Mouse (Mus musculus) hindbrain, postnatal 0 days (tissue): ENCODE measurements around the gene Spryd4. TPM values are rescaled to one million over a fixed set of nuclear protein-coding genes. Genes with fewer than 3 reads are reported as not detected.
"Not testable (repeated sequence)": the region's sequence is repeated elsewhere in the genome, so short reads cannot be mapped to it uniquely, and the experiment has no call there.

Source experiments
- ATAC-seq: fragments of 200-750 bp; cut with Nextera tagmentation; 2 replicates; pipeline ENCODE4 v1.8.0; 2017; ENCODE audit warnings: mild to moderate bottlenecking, moderate TSS enrichment, moderate library complexity
- DNase-seq: peaks from one replicate; pipeline ENCODE4 v3.0.0-alpha.2; 2015; ENCODE audit warnings: low spot score
- H3K27ac ChIP-seq: fragments of 300-500 bp; sonication (generic); 2 replicates; pipeline ENCODE4 v1.5.1; 2014; ENCODE audit warnings: mild to moderate bottlenecking
- H3K27me3 ChIP-seq: fragments of 300-500 bp; sonication (generic); 2 replicates; pipeline ENCODE4 v1.6.1; 2014; ENCODE audit warnings: low read length, mixed read lengths; ENCODE audit not compliant: insufficient read depth
- H3K36me3 ChIP-seq: fragments of 300-500 bp; sonication (generic); 2 replicates; pipeline ENCODE4 v1.6.1; 2014; ENCODE audit warnings: low read length, mixed read lengths; ENCODE audit not compliant: insufficient read depth
- H3K4me1 ChIP-seq: fragments of 300-500 bp; sonication (generic); 2 replicates; pipeline ENCODE4 v1.6.1; 2014; ENCODE audit warnings: antibody characterized with exemption, low read length, mixed read lengths; ENCODE audit not compliant: insufficient read depth
- H3K4me2 ChIP-seq: fragments of 300-500 bp; sonication (generic); 2 replicates; pipeline ENCODE4 v1.6.1; 2014; ENCODE audit warnings: low read depth, mild to moderate bottlenecking, low read length, moderate library complexity, mixed read lengths
- H3K4me3 ChIP-seq: fragments of 300-500 bp; sonication (generic); 2 replicates; pipeline ENCODE4 v1.5.1; 2014; ENCODE audit warnings: low read length
- H3K9ac ChIP-seq: fragments of 300-500 bp; sonication (generic); replicated peaks from 2 replicates; pipeline ENCODE4 v1.6.1; 2014; ENCODE audit warnings: mild to moderate bottlenecking, low read length, moderate library complexity, mixed read lengths
- H3K9me3 ChIP-seq: fragments of 300-500 bp; sonication (generic); 2 replicates; pipeline ENCODE4 v1.6.1; 2016; ENCODE audit warnings: low read length, mixed read lengths
- CTCF ChIP-seq: IDR thresholded peaks from 2 replicates; pipeline ENCODE4 v1.5.1; 2016; ENCODE audit warnings: antibody characterized with exemption, control low read depth, low read depth
- WGBS: fragments of 180-500 bp; shearing (Covaris S2); extraction: QIAGEN DNeasy Blood & Tissue Kit; methylation state at CpG from one replicate; pipeline ENCODE4 v1.1.7; 2014; 5-methylcytosine and 5-hydroxymethylcytosine counted together
- polyA plus RNA-seq: library from polyadenylated mRNA; unstranded; fragments of >200 nt; fragmentation: Nextera tagmentation; extraction: Ambion mirVana; gene quantifications from 2 replicates; pipeline ENCODE4 v1.2.1, GENCODE M21; 2015
- total RNA-seq: library from RNA; depleted of rRNA; stranded (reverse); fragments of >200 nt; gene quantifications from 2 replicates; pipeline ENCODE4 v1.2.3, GENCODE M21; 2014

Gene Spryd4
- total and polyA plus RNA-seq, 2 experiments from 2014 or later, result 24.5 to 25.8 TPM

DNA sequence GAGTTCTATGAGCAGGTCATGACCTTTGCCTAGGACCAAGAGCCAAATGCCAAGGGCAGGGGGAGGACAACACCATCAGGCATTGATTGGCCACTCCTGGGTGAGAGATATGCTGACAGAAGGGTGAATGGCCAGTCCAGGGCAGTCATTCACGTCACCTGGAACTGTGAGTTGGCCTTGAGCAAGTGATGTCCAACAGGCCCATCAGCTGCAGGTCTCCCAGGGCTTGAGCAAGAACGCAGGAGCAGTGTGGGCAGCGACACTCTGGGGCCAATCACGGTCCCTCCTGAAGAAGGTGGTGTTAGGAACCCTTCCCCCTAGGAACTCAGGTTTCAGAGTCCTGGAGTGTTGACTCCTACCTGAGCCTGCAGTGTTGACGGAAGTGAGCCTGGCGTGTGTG lies 9.8 kb downstream of the Spryd4 start:
- no peak overlapping the region for H3K27ac ChIP-seq
- ATAC-seq (no peak), DNase-seq (no peak)
- H3K36me3 ChIP-seq, result no peaks in the 10 kb centered on the region
- TF ChIP-seq CTCF, result no peak
- H3K9ac ChIP-seq, result no peak overlapping the region
- 81% methylated on average over 6 of the region's 6 CpGs for WGBS
- H3K4me2 ChIP-seq, result no peak overlapping the region
- H3K9me3 ChIP-seq, result no peaks in the 10 kb centered on the region
- H3K4me3 ChIP-seq, result no peak overlapping the region
- no peaks in the 10 kb centered on the region for H3K4me1 ChIP-seq
- H3K27me3 ChIP-seq, result no peaks in the 10 kb centered on the region

DNA sequence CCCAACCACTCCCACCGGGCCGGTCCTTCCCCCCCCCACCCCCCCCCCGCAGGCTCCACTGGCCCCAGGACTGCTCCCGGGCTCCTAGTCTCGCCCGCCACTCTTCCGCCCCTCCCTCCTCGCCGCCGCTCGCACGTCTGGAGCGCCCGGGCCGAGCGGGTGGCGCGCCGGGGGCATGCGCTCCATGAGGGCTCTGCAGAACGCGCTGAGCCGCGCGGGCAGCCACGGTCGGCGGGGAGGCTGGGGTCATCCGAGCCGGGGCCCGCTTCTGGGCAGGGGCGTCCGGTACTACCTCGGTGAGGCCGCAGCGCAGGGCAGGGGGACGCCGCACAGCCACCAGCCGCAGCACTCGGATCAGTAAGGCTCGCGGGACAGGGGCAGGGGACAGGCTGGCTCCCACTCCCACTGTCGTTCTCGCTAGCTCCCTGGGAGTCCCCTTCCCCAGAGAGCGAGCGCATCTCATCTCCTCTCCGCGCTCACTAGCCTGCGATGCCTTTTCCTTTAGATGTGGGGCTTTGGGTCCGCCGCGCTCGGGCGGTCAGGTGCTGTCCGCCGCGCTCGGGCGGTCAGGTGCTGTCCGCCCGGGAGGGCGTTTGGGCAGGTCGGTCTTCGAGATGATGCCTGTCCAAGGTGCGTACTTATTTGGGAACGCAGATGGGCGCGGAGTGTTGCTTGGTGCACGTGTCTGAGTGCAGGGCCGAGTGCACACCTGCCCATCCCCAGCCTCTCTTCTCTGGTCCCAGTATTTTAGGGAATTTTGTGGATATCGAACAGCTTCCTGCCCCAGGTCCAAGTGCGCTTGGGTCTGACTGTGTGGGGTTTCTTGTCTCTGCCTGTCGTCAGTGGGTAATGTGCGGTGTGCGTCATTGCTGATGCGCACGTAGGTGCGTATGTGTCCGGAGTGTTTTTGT lies 16.8 kb downstream of the Spryd4 start:
- ATAC-seq, result peak; percentile 88
- H3K27ac ChIP-seq, result no peak overlapping the region

DNA sequence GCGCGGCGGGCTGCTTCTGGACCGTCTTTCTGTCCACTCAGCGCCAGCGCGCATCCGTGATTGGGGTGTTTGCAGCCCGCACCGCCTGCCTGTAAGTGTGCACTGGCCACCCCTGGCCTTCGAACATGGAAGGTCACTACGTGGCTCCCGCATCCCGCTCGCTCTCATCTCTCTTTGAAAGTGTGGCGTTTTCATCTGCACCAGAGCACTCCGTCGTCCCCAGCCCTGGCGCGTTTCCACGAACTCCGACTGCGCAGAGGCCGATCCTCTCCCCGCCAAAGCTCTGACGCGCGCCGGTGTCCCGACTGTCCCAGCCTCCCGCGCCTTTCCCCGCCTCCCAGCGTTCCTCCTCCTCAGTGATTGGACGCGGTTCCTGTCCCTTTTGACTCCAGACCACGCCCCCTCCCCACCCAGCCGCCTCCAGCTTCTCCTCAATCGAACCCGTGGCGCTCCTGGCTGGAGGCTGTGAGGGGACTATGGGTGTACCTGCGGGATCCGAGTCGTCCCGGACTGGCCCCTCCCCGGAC lies 17.5 kb downstream of the Spryd4 start, which contains the start of gene Gls2:
Gls2 (plus strand) TSS at position 434 of the 527 bp plus-strand sequence.
- peak; percentile 98 for ATAC-seq

More for the DNA sequence above, 16.8 kb downstream of the Spryd4 start:
- Histone ChIP-seq H3K4me3 (peak overlapping the region; percentile 64), H3K27me3 (no peaks in the 10 kb centered on the region), H3K9ac (peak overlapping the region; percentile 68), H3K36me3 (no peaks in the 10 kb centered on the region), H3K4me1 (no peaks in the 10 kb centered on the region), H3K9me3 (no peaks in the 10 kb centered on the region), H3K4me2 (peak overlapping the region; percentile 99)
- DNase-seq, result peak; percentile 48
- under 1% methylated on average over 61 of the region's 79 CpGs for WGBS
- no peak for TF ChIP-seq CTCF

DNA sequence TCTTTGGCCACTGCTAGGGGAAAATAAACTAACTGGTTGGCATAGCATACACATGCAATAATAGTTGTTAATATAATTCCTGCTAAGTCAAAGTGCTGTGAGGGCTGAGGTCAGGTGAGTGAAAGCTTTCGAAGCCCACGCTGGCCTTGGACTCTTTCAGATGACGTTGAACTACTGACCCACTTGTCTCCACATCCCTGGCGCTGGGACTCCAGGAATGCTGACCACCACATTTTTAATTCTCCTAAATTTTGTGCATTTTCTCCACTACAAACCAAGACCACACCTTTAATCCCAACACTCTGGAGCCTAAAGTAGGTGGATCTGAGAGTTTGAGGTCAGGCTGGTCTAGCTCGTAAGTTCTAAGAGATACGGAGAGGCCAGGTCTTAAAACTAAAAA lies 18.5 kb downstream of the Spryd4 start:
- Histone ChIP-seq H3K9me3 (no peaks in the 10 kb centered on the region), H3K27ac (no peak overlapping the region), H3K4me3 (no peak overlapping the region), H3K36me3 (no peaks in the 10 kb centered on the region), H3K27me3 (no peaks in the 10 kb centered on the region), H3K4me1 (no peaks in the 10 kb centered on the region), H3K9ac (no peak overlapping the region), H3K4me2 (no peak overlapping the region)
- WGBS, result 94% methylated on average over 6 of the region's 6 CpGs
- DNase-seq (no peak), ATAC-seq (no peak)
- no peak for TF ChIP-seq CTCF

More for the DNA sequence above, 17.5 kb downstream of the Spryd4 start, which contains the start of gene Gls2:
- Histone ChIP-seq H3K27ac (no peak within 1 kb of the TSS), H3K27me3 (no peaks in the 10 kb centered on the region), H3K9me3 (no peaks in the 10 kb centered on the region), H3K4me2 (peak within 1 kb of the TSS; percentile 99), H3K4me3 (peak within 1 kb of the TSS; percentile 64), H3K9ac (peak within 1 kb of the TSS; percentile 68), H3K4me1 (no peaks in the 10 kb centered on the region), H3K36me3 (no peaks in the 10 kb centered on the region)
- WGBS, result under 1% methylated on average over 46 of the region's 46 CpGs
- no peak for TF ChIP-seq CTCF
- DNase-seq, result peak; percentile 96

DNA sequence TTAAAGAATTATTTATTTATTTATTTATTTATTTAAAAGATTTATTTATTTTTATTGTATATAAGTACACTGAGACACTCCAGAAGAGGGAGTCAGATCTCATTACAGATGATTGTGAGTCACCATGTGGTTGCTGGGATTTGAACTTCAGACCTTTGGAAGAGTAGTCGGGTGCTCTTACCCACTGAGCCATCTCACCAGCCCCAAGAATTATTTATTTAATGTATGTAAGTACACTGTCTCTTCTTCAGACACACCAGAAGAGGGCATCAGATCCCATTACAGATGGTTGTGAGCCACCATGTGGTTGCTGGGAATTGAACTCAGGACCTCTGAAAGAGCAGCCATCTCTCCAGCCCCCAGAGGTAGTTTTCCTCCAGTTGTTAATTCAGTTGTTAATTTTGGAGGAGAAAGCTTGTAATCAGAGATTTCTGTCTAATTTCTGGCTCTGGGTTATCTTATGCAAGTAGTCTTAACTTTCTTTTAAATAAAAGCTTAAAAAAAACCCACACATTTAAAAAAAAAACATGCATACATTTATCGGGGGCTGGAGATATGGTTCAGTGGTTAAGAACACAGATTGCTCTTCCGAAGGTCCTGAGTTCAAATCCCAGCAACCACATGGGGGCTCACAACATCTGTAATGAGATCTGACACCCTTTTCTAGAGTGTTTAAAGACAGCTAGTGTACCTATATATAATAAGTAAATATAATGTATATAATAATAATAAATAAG lies 19.4 kb downstream of the Spryd4 start:
- not testable (repeated sequence) for DNase-seq, H3K36me3 ChIP-seq, H3K4me2 ChIP-seq, H3K9ac ChIP-seq, H3K27me3 ChIP-seq, H3K4me3 ChIP-seq, H3K27ac ChIP-seq, ATAC-seq, H3K4me1 ChIP-seq, H3K9me3 ChIP-seq
- 90% methylated on average over 3 of the region's 3 CpGs for WGBS

DNA sequence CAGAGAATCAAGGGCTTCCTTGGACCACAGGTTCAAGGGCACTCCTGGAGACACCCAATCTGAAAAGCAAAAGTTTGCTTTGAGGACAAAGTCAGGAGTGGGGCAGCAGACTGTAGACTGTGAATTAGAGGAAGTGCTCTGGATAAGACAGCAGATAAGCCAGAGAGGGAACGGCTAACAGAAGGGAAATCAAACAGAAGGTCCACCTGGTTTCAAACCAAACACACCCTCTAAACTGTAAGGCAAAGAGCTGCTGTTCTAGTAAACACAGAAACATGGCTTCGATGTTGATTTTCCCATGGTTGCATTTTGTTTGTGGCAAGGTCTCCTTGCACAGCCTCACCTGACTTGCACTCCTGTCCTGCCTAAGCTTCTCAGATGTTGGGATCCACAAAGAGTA lies 20.1 kb downstream of the Spryd4 start:
- Histone ChIP-seq H3K4me2 (no peak overlapping the region), H3K9me3 (no peaks in the 10 kb centered on the region), H3K36me3 (no peaks in the 10 kb centered on the region), H3K27ac (no peak overlapping the region), H3K27me3 (no peaks in the 10 kb centered on the region), H3K4me1 (no peaks in the 10 kb centered on the region), H3K4me3 (no peak overlapping the region), H3K9ac (no peak overlapping the region)
- no peak for ATAC-seq
- TF ChIP-seq CTCF, result no peak
- WGBS, result 82% methylated on average over 2 of the region's 2 CpGs
- no peak for DNase-seq
